Mouse (Mus musculus): ENCODE data around the gene Mat1a. TPM values are rescaled to one million over a fixed set of nuclear protein-coding genes. Genes with fewer than 3 reads are reported as not detected.

Gene Mat1a
- polyA plus RNA-seq, 1 experiment = 0.69 TPM

GRCm38 (mm10) chr14:41101242-41101641 is 3.6 kb upstream of the Mat1a start:
- no peak for DNase-seq (ENCODE audit: low read depth in 1 of 2, low spot score in 2 of 2)
- WGBS = 74% methylated on average over 5 of the region's 5 CpGs
- Histone ChIP-seq H3K36me3 (ENCODE audit: control insufficient read depth, insufficient read depth, low read length) (no peaks in the 10 kb centered on the region), H3K4me3 (ENCODE audit: extremely low read depth, insufficient read depth, insufficient read length) (no peak overlapping the region), H3K4me1 (ENCODE audit: control insufficient read depth, insufficient read depth, insufficient read length) (no peaks in the 10 kb centered on the region), H3K27me3 (ENCODE audit: control insufficient read depth, insufficient read depth, low read length) (no peaks in the 10 kb centered on the region), H3K27ac (ENCODE audit: insufficient read depth, low read length) (no peak overlapping the region)
- no peak for TF ChIP-seq POLR2A (IDR thresholded peaks at IDR 0.05; ENCODE audit: low read depth, low read length)
- TF ChIP-seq CTCF (IDR thresholded peaks at IDR 0.05; ENCODE audit: extremely low read depth, insufficient read depth, insufficient read length, insufficient replicate concordance) = no peak

DNA sequence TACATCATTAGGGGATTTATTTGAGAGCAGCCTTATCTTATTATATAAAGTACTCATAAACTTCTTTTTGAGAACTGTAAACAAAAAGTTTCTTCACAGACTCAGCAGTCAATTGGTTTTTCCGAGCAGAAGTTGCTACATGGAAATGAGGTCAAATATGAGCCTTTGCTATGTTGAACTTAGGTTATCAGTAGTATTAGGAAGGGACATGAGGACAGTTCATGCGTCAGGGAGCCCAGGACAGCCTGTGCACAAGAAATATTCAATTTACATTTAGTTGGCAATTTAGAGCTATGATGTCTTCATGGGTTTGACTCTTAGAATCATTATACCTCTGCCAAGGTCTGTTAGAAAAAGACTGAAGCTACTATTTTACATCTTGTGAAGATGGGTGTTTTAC is 2.6 kb upstream of the Mat1a start:
- H3K4me1 ChIP-seq (ENCODE audit: control insufficient read depth, insufficient read depth, insufficient read length) = no peaks in the 10 kb centered on the region
- TF ChIP-seq CTCF (IDR thresholded peaks at IDR 0.05; ENCODE audit: extremely low read depth, insufficient read depth, insufficient read length, insufficient replicate concordance) (no peak), POLR2A (IDR thresholded peaks at IDR 0.05; ENCODE audit: low read depth, low read length) (no peak)
- no peak overlapping the region for H3K27ac ChIP-seq (ENCODE audit: insufficient read depth, low read length)
- H3K4me3 ChIP-seq (ENCODE audit: extremely low read depth, insufficient read depth, insufficient read length) = no peak overlapping the region
- 86% methylated on average over 2 of the region's 2 CpGs for WGBS
- no peaks in the 10 kb centered on the region for H3K36me3 ChIP-seq (ENCODE audit: control insufficient read depth, insufficient read depth, low read length)
- no peaks in the 10 kb centered on the region for H3K27me3 ChIP-seq (ENCODE audit: control insufficient read depth, insufficient read depth, low read length)
- DNase-seq (ENCODE audit: low read depth in 1 of 2, low spot score in 2 of 2) = no peak

GRCm38 (mm10) chr14:41111031-41111668 is 6.3 kb downstream of the Mat1a start:
- DNase-seq (ENCODE audit: low read depth in 1 of 2, low spot score in 2 of 2) = no peak
- WGBS = 85% methylated on average over 7 of the region's 7 CpGs
- Histone ChIP-seq H3K27me3 (ENCODE audit: control insufficient read depth, insufficient read depth, low read length) (no peaks in the 10 kb centered on the region), H3K27ac (ENCODE audit: insufficient read depth, low read length) (no peak overlapping the region), H3K4me1 (ENCODE audit: control insufficient read depth, insufficient read depth, insufficient read length) (no peaks in the 10 kb centered on the region), H3K4me3 (ENCODE audit: extremely low read depth, insufficient read depth, insufficient read length) (no peak overlapping the region), H3K36me3 (ENCODE audit: control insufficient read depth, insufficient read depth, low read length) (no peaks in the 10 kb centered on the region)
- TF ChIP-seq CTCF (IDR thresholded peaks at IDR 0.05; ENCODE audit: extremely low read depth, insufficient read depth, insufficient read length, insufficient replicate concordance) (no peak), POLR2A (IDR thresholded peaks at IDR 0.05; ENCODE audit: low read depth, low read length) (no peak)

GRCm38 (mm10) chr14:41112944-41113343 is 8.1 kb downstream of the Mat1a start:
- WGBS = 73% methylated on average over 4 of the region's 4 CpGs
- TF ChIP-seq POLR2A (IDR thresholded peaks at IDR 0.05; ENCODE audit: low read depth, low read length) (no peak), CTCF (IDR thresholded peaks at IDR 0.05; ENCODE audit: extremely low read depth, insufficient read depth, insufficient read length, insufficient replicate concordance) (no peak)
- no peak overlapping the region for H3K27ac ChIP-seq (ENCODE audit: insufficient read depth, low read length)

DNA sequence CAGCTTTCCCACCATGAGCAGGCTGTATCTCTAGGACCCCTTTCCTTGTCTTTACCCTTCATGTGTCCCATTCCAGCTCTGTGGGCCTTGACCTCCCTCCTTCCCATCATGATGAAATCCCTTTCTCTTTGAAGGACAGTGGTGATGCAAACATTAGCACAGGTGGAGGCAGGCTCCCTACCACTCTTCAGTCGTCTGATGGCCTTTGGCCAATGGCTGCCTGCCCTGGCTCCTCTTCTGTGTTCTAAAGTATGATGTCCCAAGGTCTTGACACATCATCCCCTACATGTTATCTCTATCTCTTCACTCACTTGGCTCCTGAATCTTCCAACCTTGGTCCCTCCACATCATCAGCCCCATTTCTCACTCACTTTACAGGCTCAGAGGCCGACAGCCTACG is 11.4 kb downstream of the Mat1a start:
- H3K4me3 ChIP-seq (ENCODE audit: extremely low read depth, insufficient read depth, insufficient read length) = no peak overlapping the region
- 74% methylated on average over 3 of the region's 3 CpGs for WGBS
- H3K27ac ChIP-seq (ENCODE audit: insufficient read depth, low read length) = no peak overlapping the region
- no peak for TF ChIP-seq POLR2A (IDR thresholded peaks at IDR 0.05; ENCODE audit: low read depth, low read length)
- no peaks in the 10 kb centered on the region for H3K4me1 ChIP-seq (ENCODE audit: control insufficient read depth, insufficient read depth, insufficient read length)
- H3K27me3 ChIP-seq (ENCODE audit: control insufficient read depth, insufficient read depth, low read length) = no peaks in the 10 kb centered on the region
- DNase-seq (ENCODE audit: low read depth in 1 of 2, low spot score in 2 of 2) = no peak
- H3K36me3 ChIP-seq (ENCODE audit: control insufficient read depth, insufficient read depth, low read length) = no peaks in the 10 kb centered on the region

More at GRCm38 (mm10) chr14:41112944-41113343, 8.1 kb downstream of the Mat1a start:
- H3K36me3 ChIP-seq (ENCODE audit: control insufficient read depth, insufficient read depth, low read length) = no peaks in the 10 kb centered on the region
- no peak for DNase-seq (ENCODE audit: low read depth in 1 of 2, low spot score in 2 of 2)
- H3K4me1 ChIP-seq (ENCODE audit: control insufficient read depth, insufficient read depth, insufficient read length) = no peaks in the 10 kb centered on the region
- H3K4me3 ChIP-seq (ENCODE audit: extremely low read depth, insufficient read depth, insufficient read length) = no peak overlapping the region
- no peaks in the 10 kb centered on the region for H3K27me3 ChIP-seq (ENCODE audit: control insufficient read depth, insufficient read depth, low read length)

DNA sequence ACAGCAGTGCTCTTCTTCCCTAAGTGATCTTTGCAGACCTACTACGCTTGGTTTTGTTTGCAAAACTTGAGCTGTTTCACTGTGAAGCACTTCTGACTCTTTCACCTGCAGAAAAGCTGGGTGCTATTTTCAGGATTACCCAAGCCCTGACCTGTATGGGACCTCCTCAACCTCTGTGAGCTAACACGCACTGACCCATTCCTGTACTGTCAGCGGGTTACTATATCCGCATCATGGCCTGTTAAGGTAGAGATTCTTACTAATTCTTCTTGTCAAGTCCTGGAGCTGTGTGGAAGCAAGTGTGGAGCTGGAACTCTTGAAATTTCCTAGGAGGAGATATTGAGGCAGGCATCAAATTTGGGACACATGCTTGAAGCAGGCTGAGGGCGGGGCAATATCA is 19.8 kb downstream of the Mat1a start:
- H3K36me3 ChIP-seq (ENCODE audit: control insufficient read depth, insufficient read depth, low read length) = no peaks in the 10 kb centered on the region
- H3K4me3 ChIP-seq (ENCODE audit: extremely low read depth, insufficient read depth, insufficient read length) = no peak overlapping the region
- 81% methylated on average over 5 of the region's 5 CpGs for WGBS
- no peaks in the 10 kb centered on the region for H3K27me3 ChIP-seq (ENCODE audit: control insufficient read depth, insufficient read depth, low read length)
- H3K4me1 ChIP-seq (ENCODE audit: control insufficient read depth, insufficient read depth, insufficient read length) = no peaks in the 10 kb centered on the region
- no peak overlapping the region for H3K27ac ChIP-seq (ENCODE audit: insufficient read depth, low read length)
- no peak for DNase-seq (ENCODE audit: low read depth in 1 of 2, low spot score in 2 of 2)
- TF ChIP-seq CTCF (IDR thresholded peaks at IDR 0.05; ENCODE audit: extremely low read depth, insufficient read depth, insufficient read length, insufficient replicate concordance) = no peak
- TF ChIP-seq POLR2A (IDR thresholded peaks at IDR 0.05; ENCODE audit: low read depth, low read length) = no peak

GRCm38 (mm10) chr14:41127997-41128396 is 23.2 kb downstream of the Mat1a start:
- no peaks in the 10 kb centered on the region for H3K36me3 ChIP-seq (ENCODE audit: control insufficient read depth, insufficient read depth, low read length)
- no peak overlapping the region for H3K4me3 ChIP-seq (ENCODE audit: extremely low read depth, insufficient read depth, insufficient read length)
- H3K27ac ChIP-seq (ENCODE audit: insufficient read depth, low read length) = no peak overlapping the region
- TF ChIP-seq POLR2A (IDR thresholded peaks at IDR 0.05; ENCODE audit: low read depth, low read length) = no peak
- TF ChIP-seq CTCF (IDR thresholded peaks at IDR 0.05; ENCODE audit: extremely low read depth, insufficient read depth, insufficient read length, insufficient replicate concordance) = no peak
- no peaks in the 10 kb centered on the region for H3K27me3 ChIP-seq (ENCODE audit: control insufficient read depth, insufficient read depth, low read length)
- 18% methylated on average over 4 of the region's 4 CpGs for WGBS
- no peaks in the 10 kb centered on the region for H3K4me1 ChIP-seq (ENCODE audit: control insufficient read depth, insufficient read depth, insufficient read length)
- DNase-seq (ENCODE audit: low read depth in 1 of 2, low spot score in 2 of 2) = no peak

Data from spleen, adult 2 months (tissue).